Comparison of ENCODE assay signal across 8 mouse cellular contexts in the genomic region with DNA sequence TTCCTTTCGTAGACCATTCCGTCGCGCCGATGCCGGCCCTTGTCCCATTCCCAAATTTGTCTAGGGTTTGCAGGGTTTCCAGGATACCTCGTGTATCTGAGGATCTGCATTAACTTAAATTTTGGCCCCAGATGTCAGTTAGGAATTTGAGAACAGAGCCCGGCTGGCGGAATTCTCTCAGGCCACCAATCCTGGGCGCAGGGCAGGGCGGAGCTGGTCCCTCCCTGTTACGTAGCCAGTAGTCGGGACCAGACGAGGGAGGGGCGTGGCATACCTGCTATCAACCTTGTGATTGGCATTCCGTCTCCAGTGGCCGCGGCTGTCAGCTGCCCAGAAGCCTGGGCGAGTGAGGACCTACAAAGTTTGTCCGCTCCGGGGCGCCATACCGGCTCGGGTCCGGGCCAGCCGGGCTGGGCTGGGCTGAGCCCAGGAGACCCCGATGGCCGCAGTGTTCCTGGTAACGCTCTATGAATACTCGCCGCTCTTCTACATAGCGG. TPM values are rescaled to one million over a fixed set of nuclear protein-coding genes. Genes with fewer than 3 reads are reported as not detected.
A peak's percentile ranks its signal among the peaks of the same experiment; 100 is the strongest.
DNase-seq lines count a peak whose midpoint lies in the region; ATAC-seq and TF ChIP-seq lines count a peak whose summit lies in the region.

Gene Cgrrf1, plus strand, starts transcription at position 289 of the 497 bp plus-strand sequence.

- H3K9me3 ChIP-seq in forebrain, embryonic 10.5 days = no peaks in the 10 kb centered on the region
- H3K9me3 ChIP-seq in heart, embryonic 15.5 days (replicated peaks) = no peaks in the 10 kb centered on the region
- no peaks in the 10 kb centered on the region for H3K9me3 ChIP-seq in liver, embryonic 14.5 days (ENCODE audit: control insufficient read depth, low read length)
- H3K9me3 ChIP-seq in neural tube, embryonic 11.5 days (ENCODE audit: control insufficient read depth, low read length) = no peaks in the 10 kb centered on the region
- no peaks in the 10 kb centered on the region for H3K9me3 ChIP-seq in stomach, postnatal 0 days (ENCODE audit: control insufficient read depth, low read length)

- H3K9ac ChIP-seq in heart, embryonic 15.5 days = peak within 1 kb of the TSS; percentile 95
- H3K9ac ChIP-seq in liver, embryonic 14.5 days (replicated peaks) = peak within 1 kb of the TSS; percentile 92
- H3K9ac ChIP-seq in neural tube, embryonic 11.5 days (ENCODE audit: low read length) = peak within 1 kb of the TSS; percentile 81
- H3K9ac ChIP-seq in stomach, postnatal 0 days (ENCODE audit: low read length) = peak within 1 kb of the TSS; percentile 82

- ATAC-seq in heart, embryonic 15.5 days (replicated peaks; ENCODE audit: insufficient number of reproducible peaks, insufficient read depth, low FRiP score, low read depth) = peak; percentile 99
- ATAC-seq in liver, embryonic 14.5 days (ENCODE audit: insufficient read depth) = peak; percentile 99
- ATAC-seq in neural tube, embryonic 11.5 days (ENCODE audit: insufficient read depth, low FRiP score, low TSS enrichment) = peak; percentile 99
- ATAC-seq in stomach, postnatal 0 days (ENCODE audit: low FRiP score, low TSS enrichment) = peak; percentile 99

- peak within 1 kb of the TSS; percentile 90 for H3K27ac ChIP-seq in forebrain, embryonic 10.5 days
- H3K27ac ChIP-seq in heart, embryonic 15.5 days = peak within 1 kb of the TSS; percentile 80
- peak within 1 kb of the TSS; percentile 78 for H3K27ac ChIP-seq in liver, embryonic 14.5 days
- no peak within 1 kb of the TSS for H3K27ac ChIP-seq in neural tube, embryonic 11.5 days (ENCODE audit: low read depth, low read length)
- H3K27ac ChIP-seq in stomach, postnatal 0 days (replicated peaks) = peak within 1 kb of the TSS; percentile 78

- WGBS in forebrain, embryonic 10.5 days = under 1% methylated on average over 32 of the region's 32 CpGs
- under 1% methylated on average over 32 of the region's 32 CpGs for WGBS in heart, embryonic 15.5 days
- under 1% methylated on average over 32 of the region's 32 CpGs for WGBS in liver, embryonic 14.5 days (ENCODE audit: insufficient replicate concordance)
- WGBS in neural tube, embryonic 11.5 days = under 1% methylated on average over 32 of the region's 32 CpGs
- WGBS in stomach, postnatal 0 days = under 1% methylated on average over 30 of the region's 32 CpGs

- peaks cover 29% of the 10 kb centered on the region for H3K4me1 ChIP-seq in forebrain, embryonic 10.5 days
- peaks cover 20% of the 10 kb centered on the region for H3K4me1 ChIP-seq in heart, embryonic 15.5 days (replicated peaks)
- H3K4me1 ChIP-seq in liver, embryonic 14.5 days (replicated peaks; ENCODE audit: control insufficient read depth in 2 of 2, insufficient read depth in 2 of 2, low read length in 1 of 2) = peaks cover 25 to 36% of the 10 kb centered on the region in 2 experiments
- H3K4me1 ChIP-seq in neural tube, embryonic 11.5 days (ENCODE audit: control insufficient read depth, insufficient read depth, low read length) = 0 out of 2 replicates have a peak, but pooled peaks cover 3% of the 10 kb centered on the region
- H3K4me1 ChIP-seq in stomach, postnatal 0 days (replicated peaks; ENCODE audit: control insufficient read depth, insufficient read depth) = no peaks in the 10 kb centered on the region

- H3K36me3 ChIP-seq in forebrain, embryonic 10.5 days (replicated peaks) = no peaks in the 10 kb centered on the region
- H3K36me3 ChIP-seq in heart, embryonic 15.5 days = no peaks in the 10 kb centered on the region
- H3K36me3 ChIP-seq in liver, embryonic 14.5 days (replicated peaks; ENCODE audit: control insufficient read depth, insufficient read depth, low read depth) = no peaks in the 10 kb centered on the region
- no peaks in the 10 kb centered on the region for H3K36me3 ChIP-seq in neural tube, embryonic 11.5 days (ENCODE audit: control insufficient read depth, insufficient read depth, low read length)
- H3K36me3 ChIP-seq in stomach, postnatal 0 days (ENCODE audit: control insufficient read depth, insufficient read depth, low read length) = no peaks in the 10 kb centered on the region; the same call in 1 of the 2 replicates

- no peaks in the 10 kb centered on the region for H3K27me3 ChIP-seq in forebrain, embryonic 10.5 days (ENCODE audit: poor library complexity, severe bottlenecking)
- no peaks in the 10 kb centered on the region for H3K27me3 ChIP-seq in heart, embryonic 15.5 days
- H3K27me3 ChIP-seq in liver, embryonic 14.5 days (ENCODE audit: control insufficient read depth, insufficient read depth, low read length) = no peaks in the 10 kb centered on the region
- no peaks in the 10 kb centered on the region for H3K27me3 ChIP-seq in neural tube, embryonic 11.5 days (ENCODE audit: control insufficient read depth, insufficient read depth, low read length)
- H3K27me3 ChIP-seq in stomach, postnatal 0 days (ENCODE audit: control insufficient read depth, insufficient read depth, low read length) = no peaks in the 10 kb centered on the region

- no peak; the same call in 1 of the 2 replicates for TF ChIP-seq EP300 in liver, embryonic 14.5 days (IDR thresholded peaks at IDR 0.05; ENCODE audit: low read depth)
- no peak for TF ChIP-seq EP300 in stomach, postnatal 0 days (optimal IDR thresholded peaks at IDR 0.05)

- H3K4me2 ChIP-seq in heart, embryonic 15.5 days = peak within 1 kb of the TSS; percentile 83
- H3K4me2 ChIP-seq in liver, embryonic 14.5 days (ENCODE audit: low read depth) = peak within 1 kb of the TSS; percentile 93
- peak within 1 kb of the TSS; percentile 71 for H3K4me2 ChIP-seq in neural tube, embryonic 11.5 days (ENCODE audit: low read depth)
- peak within 1 kb of the TSS; percentile 91 for H3K4me2 ChIP-seq in stomach, postnatal 0 days (replicated peaks; ENCODE audit: low read depth)

- peak; percentile 68 for TF ChIP-seq CTCF in liver, embryonic 14.5 days (IDR thresholded peaks at IDR 0.05; ENCODE audit: low read depth)
- peak; percentile 63 for TF ChIP-seq CTCF in stomach, postnatal 0 days (IDR thresholded peaks at IDR 0.05; ENCODE audit: low read depth)

- H3K4me3 ChIP-seq in forebrain, embryonic 10.5 days = peak within 1 kb of the TSS; percentile 96
- peak within 1 kb of the TSS; percentile 93 for H3K4me3 ChIP-seq in heart, embryonic 15.5 days
- H3K4me3 ChIP-seq in liver, embryonic 14.5 days (ENCODE audit: insufficient read depth in 1 of 2, low read depth in 2 of 2, low read length in 2 of 2) = peak within 1 kb of the TSS; percentile 94 to 99
- peak within 1 kb of the TSS; percentile 86 for H3K4me3 ChIP-seq in neural tube, embryonic 11.5 days (ENCODE audit: low read depth, low read length)
- peak within 1 kb of the TSS; percentile 75 for H3K4me3 ChIP-seq in stomach, postnatal 0 days (ENCODE audit: low read depth, low read length)

- peak; percentile 69 to 72 for DNase-seq in CD8-positive naive resting alpha-beta T cell, adult 2 months (ENCODE audit: low read depth in 2 of 2, low spot score in 2 of 2)
- DNase-seq in c-Kit-positive CD71-negative TER-119-negative erythroid progenitor cells, embryonic 14.5 days (ENCODE audit: low read depth) = peak; percentile 92
- DNase-seq in forebrain, embryonic 10.5 days (ENCODE audit: extremely low spot score, low spot score) = peak; percentile 98
- DNase-seq in kidney, postnatal 25 days = peak; percentile 99
- peak; percentile 96 to 97 (median 96) for DNase-seq in liver, embryonic 14.5 days (ENCODE audit: low read depth in 3 of 3, low spot score in 3 of 3)
- DNase-seq in neural tube, embryonic 11.5 days (ENCODE audit: low spot score) = peak; percentile 94
- DNase-seq in stomach, postnatal 0 days (ENCODE audit: low spot score) = peak; percentile 96

RNA-seq across cellular contexts. Expression of gene Cgrrf1, which starts in this region (rescaled TPM):
- 34.5 and 35.8 TPM in 2 replicates for polyA plus RNA-seq in forebrain, embryonic 10.5 days (2016; fragmentation: Nextera tagmentation; extraction: Ambion mirVana)
- 24.0 and 26.6 TPM in 2 replicates for polyA plus RNA-seq in heart, embryonic 15.5 days (2015; fragmentation: Nextera tagmentation; extraction: Ambion mirVana)
- 6.2 and 9.7 TPM in 2 replicates for polyA plus RNA-seq in liver, embryonic 14.5 days (2012; rRNA removed)
- 19.7 and 24.1 TPM in 2 replicates for polyA plus RNA-seq in liver, embryonic 14.5 days (2014; fragmentation: Nextera tagmentation; extraction: Ambion mirVana)
- 29.6 and 33.0 TPM in 2 replicates for polyA plus RNA-seq in neural tube, embryonic 11.5 days (2014; fragmentation: Nextera tagmentation; extraction: Ambion mirVana)
- 28.6 and 28.7 TPM in 2 replicates for polyA plus RNA-seq in stomach, postnatal 0 days (2015; fragmentation: Nextera tagmentation; extraction: Ambion mirVana)
